Mouse (Mus musculus) stomach, postnatal 0 days (tissue): Measurements from ENCODE around the gene Tgfb1.

ENCODE experiments used
- CTCF ChIP-seq: IDR thresholded peaks from 2 replicates; pipeline ENCODE4 v1.5.1; 2016; ENCODE audit warnings: antibody characterized with exemption, low read depth, mild to moderate bottlenecking, moderate library complexity
- EP300 ChIP-seq: optimal IDR thresholded peaks from 2 replicates; pipeline ENCODE3; 2016; ENCODE audit warnings: antibody characterized with exemption

GRCm38 (mm10) chr7:25657785-25658184 lies 29.0 kb upstream of the Tgfb1 start:
- no peak for TF ChIP-seq CTCF
- TF ChIP-seq EP300: no peak
